Mouse (Mus musculus) forebrain, embryonic 11.5 days (tissue): ENCODE measurements around the gene Ino80d. TPM values are rescaled to one million over a fixed set of nuclear protein-coding genes. Genes with fewer than 3 reads are reported as not detected.

Source experiments
- ATAC-seq: fragments of 200-750 bp; cut with Nextera tagmentation; replicated peaks from 2 replicates; pipeline ENCODE4 v1.8.0; 2017; ENCODE audit warnings: moderate TSS enrichment; ENCODE audit not compliant: low FRiP score
- DNase-seq: peaks from one replicate; pipeline ENCODE4 v3.0.0-alpha.2; 2017; ENCODE audit warnings: low spot score
- H3K27ac ChIP-seq: fragments of 300-500 bp; sonication (generic); 2 replicates; pipeline ENCODE4 v1.5.1; 2014; ENCODE audit warnings: low read depth, low read length
- H3K27me3 ChIP-seq: fragments of 300-500 bp; sonication (generic); 2 replicates; pipeline ENCODE4 v1.6.1; 2014; ENCODE audit warnings: mild to moderate bottlenecking, low read length, mixed read lengths; ENCODE audit not compliant: control insufficient read depth, insufficient read depth
- H3K36me3 ChIP-seq: fragments of 300-500 bp; sonication (generic); 2 replicates; pipeline ENCODE4 v1.6.1; 2014; ENCODE audit warnings: mild to moderate bottlenecking, low read length, moderate library complexity, mixed read lengths; ENCODE audit not compliant: control insufficient read depth, insufficient read depth
- H3K4me1 ChIP-seq: fragments of 300-500 bp; sonication (generic); replicated peaks from 2 replicates; pipeline ENCODE4 v1.6.1; 2014; ENCODE audit warnings: low read length, mixed read lengths; ENCODE audit not compliant: control insufficient read depth, insufficient read depth
- H3K4me2 ChIP-seq: fragments of 300-500 bp; sonication (generic); 2 replicates; pipeline ENCODE4 v1.6.1; 2014; ENCODE audit warnings: low read depth, mild to moderate bottlenecking, low read length, moderate library complexity, mixed read lengths; ENCODE audit not compliant: severe bottlenecking
- H3K4me3 ChIP-seq: fragments of 300-500 bp; sonication (generic); 2 replicates; pipeline ENCODE4 v1.5.1; 2014; ENCODE audit warnings: low read depth, low read length
- H3K9ac ChIP-seq: fragments of 300-500 bp; sonication (generic); 2 replicates; pipeline ENCODE4 v1.6.1; 2014; ENCODE audit warnings: low read length
- H3K9me3 ChIP-seq: fragments of 300-500 bp; sonication (generic); 2 replicates; pipeline ENCODE4 v1.6.1; 2016; ENCODE audit warnings: low read length, mixed read lengths; ENCODE audit not compliant: control insufficient read depth
- WGBS: fragments of 180-500 bp; shearing (Covaris S2); extraction: QIAGEN DNeasy Blood & Tissue Kit; methylation state at CpG from one replicate; pipeline ENCODE4 v1.1.7; 2014; 5-methylcytosine and 5-hydroxymethylcytosine counted together
- polyA plus RNA-seq: library from polyadenylated mRNA; unstranded; fragments of >200 nt; fragmentation: Nextera tagmentation; extraction: Ambion mirVana; gene quantifications from 2 replicates; pipeline ENCODE4 v1.2.1, GENCODE M21; 2014

Ino80d gene
- polyA plus RNA-seq, 1 experiment from 2014 or later = 12.6 TPM

DNA sequence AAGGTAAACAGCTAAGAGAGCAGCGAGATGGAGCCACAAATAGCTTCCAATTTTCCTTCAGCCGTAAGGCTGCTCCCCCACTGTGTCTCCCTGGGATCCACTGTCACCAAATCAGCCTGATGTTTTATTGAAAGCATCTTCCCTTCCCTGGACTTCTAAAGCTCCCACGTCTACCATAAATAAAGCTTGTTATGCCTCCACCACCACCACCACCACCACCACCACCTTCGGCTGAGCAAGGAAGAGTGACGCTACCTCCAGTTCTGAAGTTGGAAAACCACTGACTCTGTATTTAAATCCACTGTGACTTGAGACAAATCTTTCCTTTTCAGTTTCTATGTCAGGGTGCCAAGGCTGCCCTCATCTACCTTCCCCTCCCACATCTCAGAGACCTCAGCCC is 167.5 kb downstream of the Ino80d start:
- 63% methylated on average over 5 of the region's 5 CpGs for WGBS
- H3K27ac ChIP-seq = no peak overlapping the region
- no peak overlapping the region for H3K4me3 ChIP-seq
- H3K27me3 ChIP-seq = no peaks in the 10 kb centered on the region; the same call in 1 of the 2 replicates
- H3K4me2 ChIP-seq = no peak overlapping the region
- H3K4me1 ChIP-seq = no peaks in the 10 kb centered on the region
- DNase-seq = no peak
- ATAC-seq = no peak
- no peaks in the 10 kb centered on the region for H3K9me3 ChIP-seq
- no peak overlapping the region for H3K9ac ChIP-seq
- no peaks in the 10 kb centered on the region for H3K36me3 ChIP-seq

DNA sequence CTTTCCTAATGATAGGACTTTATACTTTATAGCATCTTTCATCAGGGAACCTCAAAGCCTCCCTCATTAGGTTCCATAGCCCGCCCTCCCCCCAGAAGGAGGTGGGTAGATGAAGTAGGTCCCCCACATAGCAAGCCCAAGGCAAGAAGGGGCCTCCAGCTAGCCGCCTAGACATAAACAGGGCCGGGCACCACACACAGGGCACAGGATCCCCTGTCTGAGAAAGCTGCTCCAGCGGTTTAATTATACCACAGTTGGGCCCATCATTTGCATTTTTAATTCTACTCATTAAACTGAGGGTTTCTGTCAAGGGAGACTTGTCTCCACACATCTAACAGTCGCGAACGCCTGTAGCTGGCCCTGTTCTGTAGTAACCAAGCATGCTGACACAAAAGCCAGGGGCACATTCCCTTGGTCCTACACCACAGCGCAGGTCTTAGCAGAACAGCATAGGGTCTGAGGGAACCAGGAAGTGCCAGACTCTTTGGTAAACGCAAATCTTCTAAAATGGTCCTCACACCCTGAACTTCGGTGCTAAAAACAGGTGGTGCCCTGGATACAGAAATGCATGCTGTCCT is 179.6 kb downstream of the Ino80d start:
- Histone ChIP-seq H3K4me1 (peaks cover 13% of the 10 kb centered on the region), H3K27ac (0 out of 2 replicates have a peak overlapping the region, but pooled peaks have one; percentile 12), H3K9ac (no peak overlapping the region), H3K4me2 (peak overlapping the region; percentile 26; the same call in 1 of the 2 replicates), H3K36me3 (no peaks in the 10 kb centered on the region), H3K27me3 (peaks cover 19% of the 10 kb centered on the region), H3K4me3 (no peak overlapping the region), H3K9me3 (no peaks in the 10 kb centered on the region)
- 68% methylated on average over 10 of the region's 10 CpGs for WGBS
- peak; percentile 57 for DNase-seq
- ATAC-seq = 0 out of 2 replicates have a peak, but pooled peaks have one; percentile 56

DNA sequence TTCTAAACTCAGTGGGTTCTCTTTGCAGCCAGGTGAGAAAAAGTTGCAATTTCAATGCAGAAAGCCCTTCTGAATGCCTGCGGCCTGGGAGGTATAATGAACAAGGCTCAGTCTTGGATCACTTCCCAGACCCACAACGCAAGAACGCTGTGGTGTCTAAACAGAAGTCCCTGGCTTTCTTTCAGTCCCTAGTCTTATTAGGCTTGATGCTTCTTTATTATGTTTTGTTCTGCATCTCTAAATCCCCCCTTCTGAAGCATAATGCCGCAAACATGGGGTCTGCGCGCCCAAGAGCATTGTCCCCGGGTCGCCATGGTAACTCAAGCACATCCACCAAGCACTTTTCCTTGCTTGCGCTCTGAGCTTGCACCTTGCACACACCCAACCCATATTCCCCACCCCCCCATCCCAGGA is 180.4 kb downstream of the Ino80d start:
- peak overlapping the region; percentile 26; the same call in 1 of the 2 replicates for H3K4me2 ChIP-seq
- WGBS = 27% methylated on average over 9 of the region's 9 CpGs
- H3K9ac ChIP-seq = no peak overlapping the region
- ATAC-seq = peak; percentile 79
- no peaks in the 10 kb centered on the region for H3K9me3 ChIP-seq
- peaks cover 13% of the 10 kb centered on the region for H3K4me1 ChIP-seq
- H3K27ac ChIP-seq = no peak overlapping the region
- no peak overlapping the region for H3K4me3 ChIP-seq
- peak; percentile 81 for DNase-seq
- H3K36me3 ChIP-seq = no peaks in the 10 kb centered on the region
- peaks cover 19% of the 10 kb centered on the region for H3K27me3 ChIP-seq

DNA sequence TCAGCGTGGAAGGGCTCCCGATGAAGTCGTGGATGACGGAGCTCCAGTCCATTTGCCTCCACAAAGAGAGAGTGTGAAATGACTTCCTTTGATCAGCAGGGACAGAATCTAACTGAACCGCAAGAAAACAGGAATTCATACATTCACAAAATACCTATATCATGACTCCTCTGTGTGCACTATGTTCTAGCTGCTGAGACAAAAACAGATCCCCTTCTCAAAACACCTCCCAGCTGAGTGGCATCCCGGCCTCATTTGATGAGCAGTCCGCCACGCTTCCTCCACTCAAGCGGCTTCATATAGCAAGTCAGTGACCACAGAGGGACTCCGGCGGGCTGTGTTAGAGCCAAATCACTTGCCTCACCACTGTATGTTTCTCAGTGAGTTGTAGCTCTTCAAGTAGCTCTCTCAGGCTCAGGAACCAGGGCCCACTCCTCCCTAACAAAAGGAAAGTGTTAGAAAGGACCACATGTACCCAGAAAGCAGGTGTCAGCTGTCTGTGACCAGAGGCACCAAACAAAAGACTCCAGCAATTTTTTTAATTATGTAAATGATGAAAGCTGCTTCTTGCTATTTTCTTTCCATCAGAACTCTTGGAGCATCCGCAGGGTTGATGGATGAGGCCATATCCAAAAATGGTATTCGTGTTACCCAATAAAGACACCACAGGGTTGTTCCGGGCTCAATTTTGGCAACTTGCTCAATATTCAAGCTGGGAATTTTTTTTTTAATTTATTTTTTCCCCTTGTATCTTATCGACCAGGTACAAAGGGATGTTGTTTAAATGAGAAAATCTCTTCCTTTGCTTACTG is 181.0 kb downstream of the Ino80d start:
- DNase-seq (peak; percentile 63), ATAC-seq (no peak)
- peaks cover 13% of the 10 kb centered on the region for H3K4me1 ChIP-seq
- no peak overlapping the region for H3K4me2 ChIP-seq
- 71% methylated on average over 15 of the region's 15 CpGs for WGBS
- no peak overlapping the region; the same call in 1 of the 2 replicates for H3K27ac ChIP-seq
- peaks cover 20% of the 10 kb centered on the region for H3K27me3 ChIP-seq
- H3K36me3 ChIP-seq = no peaks in the 10 kb centered on the region
- no peak overlapping the region for H3K4me3 ChIP-seq
- H3K9ac ChIP-seq = no peak overlapping the region
- no peaks in the 10 kb centered on the region for H3K9me3 ChIP-seq

DNA sequence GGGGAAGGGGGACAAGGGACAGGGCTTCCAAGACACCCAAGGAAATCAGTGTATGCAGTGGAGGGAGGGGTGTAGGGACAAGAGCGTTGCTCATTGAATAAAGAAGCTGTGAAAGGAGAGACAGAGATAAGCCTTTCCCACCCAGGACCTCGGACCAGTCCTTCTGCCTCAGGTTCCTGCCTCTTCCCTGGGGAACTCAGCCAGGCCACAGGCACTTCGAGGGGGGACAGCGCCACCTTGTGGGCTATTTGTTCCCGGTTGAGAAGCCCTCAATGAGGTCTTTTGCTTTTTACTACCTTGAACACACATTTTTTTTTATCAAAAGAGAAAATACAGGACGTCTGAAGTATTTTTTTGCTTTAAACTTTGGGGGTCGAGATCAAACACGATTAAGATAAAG is 185.0 kb downstream of the Ino80d start:
- DNase-seq = peak; percentile 90
- Histone ChIP-seq H3K9ac (no peak overlapping the region), H3K27ac (no peak overlapping the region), H3K4me1 (peaks cover 5% of the 10 kb centered on the region), H3K36me3 (no peaks in the 10 kb centered on the region), H3K9me3 (no peaks in the 10 kb centered on the region), H3K4me3 (no peak overlapping the region), H3K27me3 (peaks cover 17% of the 10 kb centered on the region), H3K4me2 (no peak overlapping the region)
- WGBS = 5% methylated on average over 8 of the region's 8 CpGs
- ATAC-seq = no peak

DNA sequence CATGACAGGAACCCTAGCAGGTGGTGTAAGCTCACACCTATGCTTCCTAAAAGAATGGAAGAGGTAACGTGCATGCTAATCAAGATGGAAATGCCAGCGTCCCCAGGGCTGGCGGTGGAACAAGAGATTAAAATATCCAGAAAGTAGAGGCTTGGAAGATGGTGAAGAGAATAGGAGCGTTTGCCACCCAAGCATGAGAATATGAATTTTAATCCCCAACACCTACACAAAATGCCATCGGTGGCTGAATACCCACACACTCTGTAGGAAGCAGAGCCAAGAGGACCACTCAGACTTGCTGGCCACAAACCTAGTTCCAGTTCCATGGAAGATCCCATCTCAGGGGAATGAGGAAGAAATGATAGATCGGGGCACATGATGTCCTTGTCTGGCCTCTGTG is 195.2 kb downstream of the Ino80d start:
- H3K4me1 ChIP-seq = no peaks in the 10 kb centered on the region

DNA sequence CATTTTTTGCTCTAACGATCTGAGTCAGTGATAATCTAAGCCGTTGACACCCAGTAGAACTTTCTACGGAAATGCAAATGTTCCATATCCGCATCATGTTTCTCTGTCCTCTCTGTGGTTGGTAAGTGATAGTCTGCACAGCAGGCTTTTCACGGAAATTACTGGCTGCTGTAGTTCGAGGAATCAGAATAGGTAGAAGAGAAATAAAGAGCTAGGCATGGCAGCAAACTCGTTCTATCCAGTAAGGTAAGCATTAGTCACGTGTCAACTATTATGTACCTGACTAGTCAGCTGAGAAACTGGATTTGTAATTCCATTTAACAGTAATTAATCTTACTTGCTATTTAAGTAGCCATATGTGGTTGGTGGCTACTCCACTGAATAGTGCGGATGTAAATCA is 197.9 kb downstream of the Ino80d start:
- H3K27me3 ChIP-seq = no peaks in the 10 kb centered on the region
- WGBS = 82% methylated on average over 9 of the region's 9 CpGs
- no peak overlapping the region for H3K4me3 ChIP-seq
- no peak overlapping the region for H3K4me2 ChIP-seq
- DNase-seq (no peak), ATAC-seq (no peak)
- no peaks in the 10 kb centered on the region for H3K9me3 ChIP-seq
- H3K36me3 ChIP-seq = no peaks in the 10 kb centered on the region
- H3K27ac ChIP-seq = no peak overlapping the region
- no peak overlapping the region for H3K9ac ChIP-seq
- no peaks in the 10 kb centered on the region for H3K4me1 ChIP-seq

More for the DNA sequence above, 195.2 kb downstream of the Ino80d start:
- WGBS = 90% methylated on average over 6 of the region's 6 CpGs
- no peak for DNase-seq
- Histone ChIP-seq H3K9ac (no peak overlapping the region), H3K9me3 (no peaks in the 10 kb centered on the region), H3K27ac (no peak overlapping the region), H3K4me3 (no peak overlapping the region), H3K36me3 (no peaks in the 10 kb centered on the region), H3K27me3 (no peaks in the 10 kb centered on the region), H3K4me2 (no peak overlapping the region)
- no peak for ATAC-seq

DNA sequence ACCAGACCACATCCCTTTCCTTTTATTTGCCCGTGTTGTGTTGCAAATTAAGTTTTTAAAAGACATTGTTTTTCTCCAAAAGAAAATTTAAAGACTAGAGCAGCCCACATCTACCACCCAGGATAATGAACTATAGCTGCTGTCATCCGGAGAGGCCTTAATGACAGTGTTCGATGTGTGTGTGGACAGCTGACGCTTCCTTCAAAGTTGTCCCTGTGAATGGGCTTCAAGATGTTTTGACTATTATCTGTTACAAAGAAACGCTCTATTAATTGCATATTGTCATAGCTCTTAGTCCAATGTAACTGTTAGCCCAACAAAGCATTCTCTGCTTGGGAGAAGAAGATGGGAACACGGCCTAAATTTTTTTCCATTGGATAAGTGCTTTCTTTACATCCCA is 200.0 kb downstream of the Ino80d start:
- WGBS = 69% methylated on average over 6 of the region's 6 CpGs
- Histone ChIP-seq H3K9me3 (no peaks in the 10 kb centered on the region), H3K4me1 (no peaks in the 10 kb centered on the region; the same call in 1 of the 2 replicates), H3K36me3 (no peaks in the 10 kb centered on the region), H3K27me3 (no peaks in the 10 kb centered on the region), H3K4me3 (no peak overlapping the region), H3K9ac (no peak overlapping the region), H3K27ac (no peak overlapping the region), H3K4me2 (no peak overlapping the region)
- no peak for ATAC-seq
- no peak for DNase-seq
